Mouse (Mus musculus) intestine, embryonic 15.5 days (tissue): Measurements from ENCODE around the gene Cse1l. TPM values are rescaled to one million over a fixed set of nuclear protein-coding genes. Genes with fewer than 3 reads are reported as not detected.

Source experiments
- ATAC-seq: fragments of 200-750 bp; cut with Nextera tagmentation; 2 replicates; pipeline ENCODE4 v1.8.0; 2017; ENCODE audit warnings: moderate TSS enrichment, moderate library complexity
- H3K27ac ChIP-seq: fragments of 300-500 bp; sonication (generic); 2 replicates; pipeline ENCODE4 v1.5.1; 2015; ENCODE audit warnings: mild to moderate bottlenecking, inconsistent platforms
- H3K27me3 ChIP-seq: fragments of 300-500 bp; sonication (generic); replicated peaks from 2 replicates; pipeline ENCODE4 v1.6.1; 2015; ENCODE audit warnings: inconsistent platforms
- H3K36me3 ChIP-seq: fragments of 300-500 bp; sonication (generic); 2 replicates; pipeline ENCODE4 v1.6.1; 2015; ENCODE audit warnings: inconsistent platforms
- H3K4me1 ChIP-seq: fragments of 300-500 bp; sonication (generic); replicated peaks from 2 replicates; pipeline ENCODE4 v1.6.1; 2015; ENCODE audit warnings: inconsistent platforms
- H3K4me2 ChIP-seq: fragments of 300-500 bp; sonication (generic); replicated peaks from 2 replicates; pipeline ENCODE4 v1.6.1; 2015; ENCODE audit warnings: mild to moderate bottlenecking, inconsistent platforms
- H3K4me3 ChIP-seq: fragments of 300-500 bp; sonication (generic); replicated peaks from 2 replicates; pipeline ENCODE4 v1.5.1; 2015; ENCODE audit warnings: inconsistent platforms
- H3K9ac ChIP-seq: fragments of 300-500 bp; sonication (generic); 2 replicates; pipeline ENCODE4 v1.6.1; 2015; ENCODE audit warnings: inconsistent platforms
- H3K9me3 ChIP-seq: fragments of 300-500 bp; sonication (generic); 2 replicates; pipeline ENCODE4 v1.6.1; 2016; ENCODE audit warnings: inconsistent platforms
- WGBS: fragments of 180-500 bp; shearing (Covaris S2); methylation state at CpG from one replicate; pipeline ENCODE4 v1.1.7; 2015; 5-methylcytosine and 5-hydroxymethylcytosine counted together
- polyA plus RNA-seq: library from polyadenylated mRNA; unstranded; fragments of >200 nt; fragmentation: Nextera tagmentation; extraction: Ambion mirVana; gene quantifications from 2 replicates; pipeline ENCODE4 v1.2.1, GENCODE M21; 2015

Cse1l gene
- polyA plus RNA-seq, 1 experiment from 2014 or later: 107 TPM

- ATAC-seq: no peak
- Histone ChIP-seq H3K4me3 (no peak overlapping the region), H3K27me3 (no peaks in the 10 kb centered on the region), H3K27ac (no peak overlapping the region), H3K9me3 (no peaks in the 10 kb centered on the region), H3K4me2 (no peak overlapping the region), H3K9ac (no peak overlapping the region), H3K4me1 (peaks cover 24% of the 10 kb centered on the region), H3K36me3 (no peaks in the 10 kb centered on the region)
- WGBS: 73% methylated on average over 7 of the region's 7 CpGs
Observed at GRCm38 (mm10) chr2:166990861-166991260, 85.0 kb downstream of the Cse1l start.

DNA sequence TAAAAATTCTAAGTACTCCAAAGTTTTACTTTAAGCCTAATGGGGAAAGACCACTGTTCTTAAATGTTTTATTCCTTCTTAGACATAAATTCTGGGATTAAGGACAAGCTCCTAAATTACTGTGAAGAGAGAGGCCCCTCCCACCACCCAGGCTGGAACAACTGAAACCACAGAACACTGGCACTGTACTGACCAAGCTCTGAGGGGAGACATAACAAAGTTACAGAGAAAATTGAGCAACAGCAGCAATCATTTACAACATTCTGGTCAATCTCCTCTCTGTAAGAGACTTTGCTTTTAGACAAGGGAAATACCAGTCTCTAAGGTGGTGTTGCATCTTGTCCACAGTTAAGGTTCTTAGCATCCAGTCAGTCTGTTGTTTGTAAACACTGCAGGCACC, 86.1 kb downstream of the Cse1l start:
- H3K36me3 ChIP-seq: no peaks in the 10 kb centered on the region
- H3K4me1 ChIP-seq: peaks cover 24% of the 10 kb centered on the region
- H3K27me3 ChIP-seq: no peaks in the 10 kb centered on the region
- no peak overlapping the region for H3K9ac ChIP-seq
- no peak overlapping the region for H3K4me3 ChIP-seq
- no peak for ATAC-seq
- H3K4me2 ChIP-seq: no peak overlapping the region
- H3K27ac ChIP-seq: no peak overlapping the region
- no peaks in the 10 kb centered on the region for H3K9me3 ChIP-seq

GRCm38 (mm10) chr2:166995021-166995795, 89.4 kb downstream of the Cse1l start:
- Histone ChIP-seq H3K9me3 (no peaks in the 10 kb centered on the region), H3K4me3 (peak overlapping the region; percentile 97), H3K9ac (peak overlapping the region; percentile 98), H3K4me2 (peak overlapping the region; percentile 87), H3K27me3 (no peaks in the 10 kb centered on the region), H3K27ac (peak overlapping the region; percentile 96), H3K4me1 (peaks cover 24% of the 10 kb centered on the region), H3K36me3 (no peaks in the 10 kb centered on the region)
- ATAC-seq: peak; percentile 26
- 1% methylated on average over 28 of the region's 28 CpGs for WGBS

Other genes with a start within 250 kb of the Cse1l start
- gene Prex1, start 192.2 kb upstream of the Cse1l start, polyA plus RNA-seq: 9.6 and 10.6 TPM in 2 replicates
- 6.4 and 6.7 TPM in 2 replicates for gene Trp53rkb, start 113.5 kb upstream of the Cse1l start, polyA plus RNA-seq
- 6.7 and 6.9 TPM in 2 replicates for gene Arfgef2, start 100.5 kb upstream of the Cse1l start, polyA plus RNA-seq
- gene Stau1, start 90.3 kb downstream of the Cse1l start, polyA plus RNA-seq: 62.8 and 70.5 TPM in 2 replicates
- gene Ddx27, start 109.2 kb downstream of the Cse1l start, polyA plus RNA-seq: 45.9 and 47.7 TPM in 2 replicates
- gene Znfx1, start 157.0 kb downstream of the Cse1l start, polyA plus RNA-seq: 7.7 and 7.8 TPM in 2 replicates